Mouse (Mus musculus): Measurements from ENCODE around the gene Pnkp.

The Pnkp gene

GRCm38 (mm10) chr7:44900632-44901031, 43.7 kb downstream of the Pnkp start:
- no peak for DNase-seq (ENCODE audit: low read depth in 2 of 2, low spot score in 2 of 2)

GRCm38 (mm10) chr7:44901230-44901722, 44.3 kb downstream of the Pnkp start:
- peak; percentile 33 to 46 for DNase-seq (ENCODE audit: low read depth in 2 of 2, low spot score in 2 of 2)

GRCm38 (mm10) chr7:44905430-44905829, 48.5 kb downstream of the Pnkp start:
- no peak for DNase-seq (ENCODE audit: low read depth in 2 of 2, low spot score in 2 of 2)

GRCm38 (mm10) chr7:44908706-44909476, 52.0 kb downstream of the Pnkp start:
- DNase-seq (ENCODE audit: low read depth in 2 of 2, low spot score in 2 of 2) = peak; percentile 56 to 61

Data from CD8-positive naive resting alpha-beta T cell, adult 2 months (primary cell).